Comparison of ENCODE assay signal across 10 mouse cellular contexts in genomic region chr8:80772732-80773460, GRCm38 (mm10). TPM values are rescaled to one million over a fixed set of nuclear protein-coding genes. Genes with fewer than 3 reads are reported as not detected.
A peak's percentile ranks its signal among the peaks of the same experiment; 100 is the strongest.
DNase-seq lines count a peak whose midpoint lies in the region; ATAC-seq lines count a peak whose summit lies in the region.
"Had no signal": no experiment of that assay in that cellular context is flagged by ENCODE, and none has a peak within 500 bp of the region (broad histone marks: within the 10 kb centered on the region; RNA-seq: fewer than 3 reads in every experiment).

No protein-coding gene starts in this region.

- H3K27me3 ChIP-seq in embryonic facial prominence, embryonic 11.5 days (ENCODE audit: control insufficient read depth, insufficient read depth, low read length), result no peaks in the 10 kb centered on the region
- H3K27me3 ChIP-seq in embryonic facial prominence, embryonic 10.5 days (replicated peaks; ENCODE audit: low read depth, poor library complexity, severe bottlenecking), result no peaks in the 10 kb centered on the region
- H3K27me3 ChIP-seq: hindbrain, embryonic 12.5 days had no signal

- intact Hi-C loops in left cerebral cortex, postnatal 36 days (cut with DNase I), result loop anchor here (5.0 to 10.0 kb wide), 2 partner anchors 112 to 219 kb away; partner anchors contain the start of gene Gab1

- H3K27ac ChIP-seq in embryonic facial prominence, embryonic 11.5 days (replicated peaks; ENCODE audit: low read depth, low read length), result no peak overlapping the region
- H3K27ac ChIP-seq in embryonic facial prominence, embryonic 10.5 days (replicated peaks), result no peak overlapping the region
- H3K27ac ChIP-seq in brown adipose tissue, adult 24 weeks (replicated peaks; ENCODE audit: low read depth, low read length), result 0 out of 2 replicates have a peak overlapping the region, but pooled peaks have one; percentile 16
- H3K27ac ChIP-seq: hindbrain, embryonic 12.5 days had no signal

- H3K9ac ChIP-seq in embryonic facial prominence, embryonic 11.5 days (replicated peaks; ENCODE audit: low read length), result no peak overlapping the region
- H3K9ac ChIP-seq: hindbrain, embryonic 12.5 days had no signal

- H3K4me1 ChIP-seq in embryonic facial prominence, embryonic 11.5 days (ENCODE audit: control insufficient read depth, insufficient read depth, low read length), result no peaks in the 10 kb centered on the region
- no peaks in the 10 kb centered on the region for H3K4me1 ChIP-seq in embryonic facial prominence, embryonic 10.5 days
- H3K4me1 ChIP-seq in brown adipose tissue, adult 24 weeks (ENCODE audit: control insufficient read depth, insufficient read depth, insufficient read length, low read length), result peaks cover 3% of the 10 kb centered on the region
- H3K4me1 ChIP-seq: hindbrain, embryonic 12.5 days had no signal

- H3K4me2 ChIP-seq in embryonic facial prominence, embryonic 11.5 days (ENCODE audit: low read depth, low read length), result no peak overlapping the region
- H3K4me2 ChIP-seq: hindbrain, embryonic 12.5 days had no signal

- no peaks in the 10 kb centered on the region for H3K36me3 ChIP-seq in embryonic facial prominence, embryonic 11.5 days (replicated peaks; ENCODE audit: control insufficient read depth, insufficient read depth, low read depth, low read length)
- peaks cover 72% of the 10 kb centered on the region for H3K36me3 ChIP-seq in embryonic facial prominence, embryonic 10.5 days (replicated peaks)

- 88% methylated on average over 4 of the region's 4 CpGs for WGBS in embryonic facial prominence, embryonic 11.5 days
- 91% methylated on average over 4 of the region's 4 CpGs for WGBS in embryonic facial prominence, embryonic 10.5 days

- DNase-seq in embryonic facial prominence, embryonic 11.5 days (ENCODE audit: low spot score), result peak; percentile 25
- no peak for DNase-seq in embryonic facial prominence, embryonic 10.5 days (ENCODE audit: low spot score)
- peak; percentile 31 for DNase-seq in layer of hippocampus, adult 9-11 months
- DNase-seq in layer of hippocampus, adult 8-10 months (ENCODE audit: low spot score in 2 of 2), result no peak
- no peak for DNase-seq in urinary bladder, postnatal 14 days (ENCODE audit: low spot score)
- no peak for DNase-seq in left cerebral cortex, postnatal 36 days (ENCODE audit: low spot score in 2 of 2)
- DNase-seq: right cerebral cortex, postnatal 14 days had no signal

- no peak overlapping the region for H3K4me3 ChIP-seq in embryonic facial prominence, embryonic 11.5 days (ENCODE audit: low read depth, low read length)
- H3K4me3 ChIP-seq in embryonic facial prominence, embryonic 10.5 days, result no peak overlapping the region
- H3K4me3 ChIP-seq in brown adipose tissue, adult 24 weeks (ENCODE audit: insufficient read depth, low read depth, low read length), result no peak overlapping the region
- H3K4me3 ChIP-seq: hindbrain, embryonic 12.5 days had no signal

- H3K9me3 ChIP-seq in embryonic facial prominence, embryonic 11.5 days (replicated peaks; ENCODE audit: control insufficient read depth, low read length), result no peaks in the 10 kb centered on the region
- no peaks in the 10 kb centered on the region for H3K9me3 ChIP-seq in embryonic facial prominence, embryonic 10.5 days
- H3K9me3 ChIP-seq: hindbrain, embryonic 12.5 days had no signal

- no peak for ATAC-seq in embryonic facial prominence, embryonic 11.5 days (replicated peaks; ENCODE audit: insufficient number of reproducible peaks, low FRiP score, low TSS enrichment, low read depth)
- ATAC-seq in megakaryocyte progenitor cell, adult 5-6 weeks (replicated peaks; ENCODE audit: poor library complexity), result peak; percentile 80

RNA-seq across cellular contexts. Expression of gene Smarca5, which starts 33.6 kb away (rescaled TPM):
- polyA plus RNA-seq in embryonic facial prominence, embryonic 11.5 days (2014; fragmentation: Nextera tagmentation; extraction: Ambion mirVana), result 138 and 161 TPM in 2 replicates
- 106 and 107 TPM in 2 replicates for polyA plus RNA-seq in embryonic facial prominence, embryonic 10.5 days (2016; fragmentation: Nextera tagmentation; extraction: Ambion mirVana)
- total RNA-seq in layer of hippocampus, adult 8-10 months (2022), result 10 to 100 TPM; 52.2 to 60.2 (median 56.5) TPM
- 19.9 and 24.5 TPM in 2 replicates for polyA plus RNA-seq in brown adipose tissue, adult 24 weeks (2012; ENCODE audit: insufficient read depth, insufficient read length, missing spikeins)
- 127 and 131 TPM in 2 replicates for total RNA-seq in megakaryocyte progenitor cell, adult 5-6 weeks (2015)
- 162 and 189 TPM in 2 replicates for total RNA-seq in megakaryocyte progenitor cell, adult 5-6 weeks (2017)
- total RNA-seq in left cerebral cortex, postnatal 36 days (2021), result 10 to 100 TPM; 47.0 to 59.6 TPM

Comparison
In these comparisons a context has a peak if more than half of its experiments do, and no peak if none do; other contexts are left out.
1. DNase-seq: peak in embryonic facial prominence, embryonic 11.5 days (single experiment) and layer of hippocampus, adult 9-11 months (single experiment); none in embryonic facial prominence, embryonic 10.5 days (single experiment), layer of hippocampus, adult 8-10 months (0 of 2), urinary bladder, postnatal 14 days (single experiment) and left cerebral cortex, postnatal 36 days (0 of 2).